ENCODE assay signal across 11 mouse cellular contexts in genomic region chr11:65107734-65108171, GRCm38 (mm10). TPM values are rescaled to one million over a fixed set of nuclear protein-coding genes. Genes with fewer than 3 reads are reported as not detected.
DNase-seq lines count a peak whose midpoint lies in the region; ATAC-seq and TF ChIP-seq lines count a peak whose summit lies in the region.
"Had no signal": no experiment of that assay in that cellular context is flagged by ENCODE, and none has a peak within 500 bp of the region (broad histone marks: within the 10 kb centered on the region; RNA-seq: fewer than 3 reads in every experiment).

No protein-coding gene starts in this region.

- H3K4me2 ChIP-seq in forebrain, embryonic 12.5 days = no peak overlapping the region
- no peak overlapping the region for H3K4me2 ChIP-seq in lung, embryonic 15.5 days
- H3K4me2 ChIP-seq in embryonic facial prominence, embryonic 12.5 days (replicated peaks) = no peak overlapping the region
- H3K4me2 ChIP-seq in midbrain, postnatal 0 days (ENCODE audit: low read depth, low read length, poor library complexity, severe bottlenecking) = no peak overlapping the region
- H3K4me2 ChIP-seq: liver, embryonic 13.5 days had no signal

- peaks cover 6% of the 10 kb centered on the region; the same call in 1 of the 2 replicates for H3K4me1 ChIP-seq in forebrain, embryonic 12.5 days
- peaks cover 23% of the 10 kb centered on the region for H3K4me1 ChIP-seq in forebrain, embryonic 10.5 days
- H3K4me1 ChIP-seq in lung, embryonic 15.5 days = peaks cover 18% of the 10 kb centered on the region
- no peaks in the 10 kb centered on the region for H3K4me1 ChIP-seq in lung, adult 2 months (ENCODE audit: control insufficient read depth, insufficient read depth, low read length)
- H3K4me1 ChIP-seq in embryonic facial prominence, embryonic 12.5 days = 0 out of 2 replicates have a peak, but pooled peaks cover 8% of the 10 kb centered on the region
- 0 out of 2 replicates have a peak, but pooled peaks cover 4% of the 10 kb centered on the region for H3K4me1 ChIP-seq in midbrain, postnatal 0 days (ENCODE audit: insufficient read depth, low read length)
- H3K4me1 ChIP-seq: liver, embryonic 13.5 days had no signal

- 75% methylated on average over 5 of the region's 5 CpGs for WGBS in forebrain, embryonic 12.5 days
- 76% methylated on average over 5 of the region's 5 CpGs for WGBS in forebrain, embryonic 10.5 days
- 54% methylated on average over 5 of the region's 5 CpGs for WGBS in lung, embryonic 15.5 days
- WGBS in lung, adult 2 months = 60% methylated on average over 5 of the region's 5 CpGs
- 78% methylated on average over 5 of the region's 5 CpGs for WGBS in embryonic facial prominence, embryonic 12.5 days
- 69% methylated on average over 5 of the region's 5 CpGs for WGBS in midbrain, postnatal 0 days

- H3K9me3 ChIP-seq in forebrain, embryonic 12.5 days = no peaks in the 10 kb centered on the region
- no peaks in the 10 kb centered on the region for H3K9me3 ChIP-seq in forebrain, embryonic 10.5 days
- no peaks in the 10 kb centered on the region for H3K9me3 ChIP-seq in lung, embryonic 15.5 days
- H3K9me3 ChIP-seq in embryonic facial prominence, embryonic 12.5 days = no peaks in the 10 kb centered on the region
- H3K9me3 ChIP-seq in midbrain, postnatal 0 days (ENCODE audit: low read length) = no peaks in the 10 kb centered on the region
- H3K9me3 ChIP-seq: liver, embryonic 13.5 days had no signal

- no peaks in the 10 kb centered on the region for H3K36me3 ChIP-seq in forebrain, embryonic 12.5 days (replicated peaks)
- no peaks in the 10 kb centered on the region for H3K36me3 ChIP-seq in forebrain, embryonic 10.5 days (replicated peaks)
- H3K36me3 ChIP-seq in lung, embryonic 15.5 days = no peaks in the 10 kb centered on the region
- H3K36me3 ChIP-seq in embryonic facial prominence, embryonic 12.5 days = no peaks in the 10 kb centered on the region
- no peaks in the 10 kb centered on the region for H3K36me3 ChIP-seq in midbrain, postnatal 0 days (ENCODE audit: insufficient read depth, low read length)
- H3K36me3 ChIP-seq: liver, embryonic 13.5 days had no signal

- no peak for TF ChIP-seq CTCF in lung, adult 2 months (IDR thresholded peaks at IDR 0.05; ENCODE audit: insufficient read depth, low read length)
- peak; percentile 45 for TF ChIP-seq CTCF in midbrain, postnatal 0 days (IDR thresholded peaks at IDR 0.05)

- no peak overlapping the region for H3K4me3 ChIP-seq in forebrain, embryonic 12.5 days (replicated peaks)
- H3K4me3 ChIP-seq in forebrain, embryonic 10.5 days = no peak overlapping the region
- H3K4me3 ChIP-seq in lung, embryonic 15.5 days = no peak overlapping the region
- no peak overlapping the region for H3K4me3 ChIP-seq in lung, adult 2 months (replicated peaks; ENCODE audit: extremely low read depth, low read depth, low read length)
- no peak overlapping the region for H3K4me3 ChIP-seq in embryonic facial prominence, embryonic 12.5 days
- H3K4me3 ChIP-seq in midbrain, postnatal 0 days (ENCODE audit: low read depth, low read length) = no peak overlapping the region
- H3K4me3 ChIP-seq: liver, embryonic 13.5 days had no signal

- no peak for DNase-seq in forebrain, embryonic 10.5 days (ENCODE audit: extremely low spot score, low spot score)
- no peak for DNase-seq in lung, adult 2 months
- DNase-seq in midbrain, postnatal 0 days (ENCODE audit: low spot score) = peak; percentile 88
- no peak for DNase-seq in urinary bladder, postnatal 10 days (ENCODE audit: low spot score)
- DNase-seq: liver, embryonic 13.5 days had no signal

- H3K9ac ChIP-seq in forebrain, embryonic 12.5 days = no peak overlapping the region; the same call in 1 of the 2 replicates
- no peak overlapping the region for H3K9ac ChIP-seq in lung, embryonic 15.5 days
- H3K9ac ChIP-seq in embryonic facial prominence, embryonic 12.5 days = no peak overlapping the region
- no peak overlapping the region for H3K9ac ChIP-seq in midbrain, postnatal 0 days (replicated peaks; ENCODE audit: low read length, poor library complexity, severe bottlenecking)
- H3K9ac ChIP-seq: liver, embryonic 13.5 days had no signal

- H3K27ac ChIP-seq in forebrain, embryonic 12.5 days = 0 out of 2 replicates have a peak overlapping the region, but pooled peaks have one; percentile 1
- no peak overlapping the region for H3K27ac ChIP-seq in forebrain, embryonic 10.5 days
- H3K27ac ChIP-seq in lung, embryonic 15.5 days = no peak overlapping the region
- no peak overlapping the region for H3K27ac ChIP-seq in embryonic facial prominence, embryonic 12.5 days
- H3K27ac ChIP-seq in midbrain, postnatal 0 days (ENCODE audit: low read depth, low read length) = no peak overlapping the region
- H3K27ac ChIP-seq: liver, embryonic 13.5 days had no signal

- no peak for ATAC-seq in forebrain, embryonic 12.5 days (ENCODE audit: low FRiP score)
- peak; percentile 42 for ATAC-seq in lung, embryonic 15.5 days (ENCODE audit: borderline replicate concordance, extremely low read depth, low FRiP score, low TSS enrichment)
- ATAC-seq in embryonic facial prominence, embryonic 12.5 days (ENCODE audit: insufficient number of reproducible peaks, insufficient read depth, low FRiP score, low TSS enrichment) = 0 out of 2 replicates have a peak, but pooled peaks have one; percentile 56
- ATAC-seq in midbrain, postnatal 0 days (ENCODE audit: low FRiP score) = peak; percentile 34
- no peak for ATAC-seq in CD4-positive, CD25-positive, alpha-beta regulatory T cell, adult 4 months

- H3K27me3 ChIP-seq in forebrain, embryonic 12.5 days = no peaks in the 10 kb centered on the region
- H3K27me3 ChIP-seq in forebrain, embryonic 10.5 days (ENCODE audit: poor library complexity, severe bottlenecking) = no peaks in the 10 kb centered on the region
- no peaks in the 10 kb centered on the region for H3K27me3 ChIP-seq in lung, embryonic 15.5 days
- no peaks in the 10 kb centered on the region for H3K27me3 ChIP-seq in embryonic facial prominence, embryonic 12.5 days
- no peaks in the 10 kb centered on the region for H3K27me3 ChIP-seq in midbrain, postnatal 0 days (ENCODE audit: insufficient read depth, low read length)
- H3K27me3 ChIP-seq: liver, embryonic 13.5 days had no signal

- no peak for TF ChIP-seq POLR2A in lung, adult 2 months (IDR thresholded peaks at IDR 0.05; ENCODE audit: borderline replicate concordance, extremely low read depth, low read depth, low read length)

RNA-seq across cellular contexts. Expression of gene 1700086D15Rik, which starts 51.9 kb away (rescaled TPM):
- 0.23 TPM in 1 of 2 replicates, not detected in the other for polyA plus RNA-seq in forebrain, embryonic 12.5 days (2016; fragmentation: Nextera tagmentation; extraction: Ambion mirVana)
- polyA plus RNA-seq in forebrain, embryonic 10.5 days (2016; fragmentation: Nextera tagmentation; extraction: Ambion mirVana) = not detected in 2 replicates
- polyA plus RNA-seq in lung, embryonic 15.5 days (2015; fragmentation: Nextera tagmentation; extraction: Ambion mirVana) = 0.20 and 0.22 TPM in 2 replicates
- 0.27 and 0.32 TPM in 2 replicates for polyA plus RNA-seq in lung, adult 2 months (2012; rRNA removed)
- polyA plus RNA-seq in embryonic facial prominence, embryonic 12.5 days (2016; fragmentation: Nextera tagmentation; extraction: Ambion mirVana) = not detected in 2 replicates
- 4.3 TPM in 1 of 2 replicates, not detected in the other for total RNA-seq in midbrain, postnatal 0 days (2014; rRNA removed)
- 0.52 and 0.56 TPM in 2 replicates for polyA plus RNA-seq in midbrain, postnatal 0 days (2015; fragmentation: Nextera tagmentation; extraction: Ambion mirVana)
- not detected for polyA plus RNA-seq in CD4-positive, CD25-positive, alpha-beta regulatory T cell, adult 4 months (2017; shearing (Covaris generic))
- polyA plus RNA-seq: gonadal fat pad, adult 2 months; liver, embryonic 13.5 days; spleen, adult 2 months had no signal

RNA-seq across cellular contexts. Expression of gene Arhgap44, which starts 55.0 kb away (rescaled TPM):
- 5.6 and 7.3 TPM in 2 replicates for polyA plus RNA-seq in forebrain, embryonic 12.5 days (2016; fragmentation: Nextera tagmentation; extraction: Ambion mirVana)
- polyA plus RNA-seq in forebrain, embryonic 10.5 days (2016; fragmentation: Nextera tagmentation; extraction: Ambion mirVana) = 3.4 and 3.9 TPM in 2 replicates
- polyA plus RNA-seq in lung, embryonic 15.5 days (2015; fragmentation: Nextera tagmentation; extraction: Ambion mirVana) = 12.9 and 15.8 TPM in 2 replicates
- polyA plus RNA-seq in lung, adult 2 months (2012; rRNA removed) = 28.1 and 32.6 TPM in 2 replicates
- 5.6 and 6.4 TPM in 2 replicates for polyA plus RNA-seq in embryonic facial prominence, embryonic 12.5 days (2016; fragmentation: Nextera tagmentation; extraction: Ambion mirVana)
- 36.2 and 39.4 TPM in 2 replicates for total RNA-seq in midbrain, postnatal 0 days (2014; rRNA removed)
- polyA plus RNA-seq in midbrain, postnatal 0 days (2015; fragmentation: Nextera tagmentation; extraction: Ambion mirVana) = 20.8 and 21.2 TPM in 2 replicates
- polyA plus RNA-seq in CD4-positive, CD25-positive, alpha-beta regulatory T cell, adult 4 months (2017; shearing (Covaris generic)) = under 1 TPM; 0.29 to 0.31 TPM

Comparison
In these comparisons a context has a peak if more than half of its experiments do, and no peak if none do; other contexts are left out.
1. ATAC-seq: peak in lung, embryonic 15.5 days (single experiment), embryonic facial prominence, embryonic 12.5 days (single experiment) and midbrain, postnatal 0 days (single experiment); none in forebrain, embryonic 12.5 days (single experiment) and CD4-positive, CD25-positive, alpha-beta regulatory T cell, adult 4 months (single experiment).